In the genomic region with DNA sequence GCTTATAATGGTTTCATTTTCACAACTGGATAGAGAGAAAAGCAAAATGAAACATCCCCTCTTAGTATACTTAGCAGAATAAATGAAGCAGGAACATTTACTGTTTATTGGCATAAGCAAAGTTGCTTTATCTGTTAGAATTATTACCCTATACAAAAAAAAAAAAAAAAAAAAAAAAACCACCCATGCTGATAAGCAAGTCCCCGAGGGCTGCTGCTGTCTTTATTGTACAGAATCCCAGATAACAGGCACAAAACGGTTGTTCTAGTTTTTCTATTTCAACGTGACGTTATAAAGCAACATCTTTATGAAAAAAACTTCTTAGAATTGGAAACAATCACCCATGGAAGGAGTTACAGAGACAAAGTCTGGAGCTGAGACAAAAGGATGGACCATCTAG, we compare ENCODE assay signal across 12 mouse cellular contexts.
"Had no signal": no experiment of that assay in that cellular context is flagged by ENCODE, and none has a peak within 500 bp of the region (broad histone marks: within the 10 kb centered on the region; RNA-seq: fewer than 3 reads in every experiment).

No protein-coding gene starts in this region.

- H3K4me2 ChIP-seq: limb, embryonic 12.5 days; lung, embryonic 15.5 days; midbrain, embryonic 13.5 days; neural tube, embryonic 15.5 days had no signal

- H3K27me3 ChIP-seq: limb, embryonic 12.5 days; lung, embryonic 15.5 days; midbrain, embryonic 13.5 days; neural tube, embryonic 15.5 days had no signal

- H3K4me1 ChIP-seq: midbrain, embryonic 13.5 days; neural tube, embryonic 15.5 days had no signal

- ATAC-seq: intestine, postnatal 0 days; midbrain, embryonic 13.5 days had no signal

- H3K9ac ChIP-seq: limb, embryonic 12.5 days; lung, embryonic 15.5 days; midbrain, embryonic 13.5 days; neural tube, embryonic 15.5 days had no signal

- DNase-seq: kidney, adult 8-10 months; kidney, postnatal 25 days; layer of hippocampus, postnatal 36 days; lung, postnatal 14 days; thymus, postnatal 4 days had no signal

- H3K27ac ChIP-seq: limb, embryonic 12.5 days; lung, embryonic 15.5 days; macrophage; midbrain, embryonic 13.5 days; neural tube, embryonic 15.5 days; stomach, postnatal 0 days had no signal

- H3K4me3 ChIP-seq: limb, embryonic 12.5 days; lung, embryonic 15.5 days; midbrain, embryonic 13.5 days; neural tube, embryonic 15.5 days had no signal

- H3K36me3 ChIP-seq: limb, embryonic 12.5 days; lung, embryonic 15.5 days; midbrain, embryonic 13.5 days; neural tube, embryonic 15.5 days had no signal

- H3K9me3 ChIP-seq: limb, embryonic 12.5 days; lung, embryonic 15.5 days; midbrain, embryonic 13.5 days; neural tube, embryonic 15.5 days had no signal
